Mouse (Mus musculus) limb, embryonic 14.5 days (tissue): Measurements from ENCODE around the gene Ppib. TPM values are rescaled to one million over a fixed set of nuclear protein-coding genes. Genes with fewer than 3 reads are reported as not detected.

Source experiments
- ATAC-seq: fragments of 200-750 bp; cut with Nextera tagmentation; 2 replicates; pipeline ENCODE4 v1.8.0; 2017; ENCODE audit warnings: low read depth, moderate number of reproducible peaks, moderate TSS enrichment; ENCODE audit not compliant: low FRiP score
- DNase-seq: peaks from one replicate; pipeline ENCODE4 v3.0.0-alpha.2; 2015; ENCODE audit warnings: low spot score
- H3K27ac ChIP-seq: fragments of 300-500 bp; sonication (generic); replicated peaks from 2 replicates; pipeline ENCODE4 v1.5.1; 2014; ENCODE audit warnings: low read depth, mild to moderate bottlenecking, low read length, moderate library complexity, mixed read lengths
- H3K27me3 ChIP-seq: fragments of 300-500 bp; sonication (generic); 2 replicates; pipeline ENCODE4 v1.6.1; 2014; ENCODE audit warnings: low read length, mixed read lengths; ENCODE audit not compliant: control insufficient read depth, insufficient read depth
- H3K36me3 ChIP-seq: fragments of 300-500 bp; sonication (generic); 2 replicates; pipeline ENCODE4 v1.6.1; 2014; ENCODE audit warnings: mild to moderate bottlenecking, low read length, moderate library complexity, mixed read lengths; ENCODE audit not compliant: control insufficient read depth, insufficient read depth
- H3K4me1 ChIP-seq: fragments of 300-500 bp; sonication (generic); 2 replicates; pipeline ENCODE4 v1.6.1; 2014; ENCODE audit warnings: antibody characterized with exemption, low read length, mixed read lengths; ENCODE audit not compliant: control insufficient read depth, insufficient read depth
- H3K4me2 ChIP-seq: fragments of 300-500 bp; sonication (generic); replicated peaks from 2 replicates; pipeline ENCODE4 v1.6.1; 2014; ENCODE audit warnings: low read depth, mild to moderate bottlenecking, low read length, moderate library complexity; ENCODE audit not compliant: severe bottlenecking
- H3K4me3 ChIP-seq: fragments of 300-500 bp; sonication (generic); replicated peaks from 2 replicates; pipeline ENCODE4 v1.5.1; 2014; ENCODE audit warnings: low read length
- H3K9ac ChIP-seq: fragments of 300-500 bp; sonication (generic); 2 replicates; pipeline ENCODE4 v1.6.1; 2014; ENCODE audit warnings: mild to moderate bottlenecking, low read depth, low read length, moderate library complexity; ENCODE audit not compliant: severe bottlenecking
- H3K9me3 ChIP-seq: fragments of 300-500 bp; sonication (generic); 2 replicates; pipeline ENCODE4 v1.6.1; 2016; ENCODE audit warnings: low read length; ENCODE audit not compliant: control insufficient read depth
- POLR2A ChIP-seq: fragments of 200-500 bp; IDR thresholded peaks from 2 replicates; pipeline ENCODE4 v1.8.0; 2012; ENCODE audit warnings: inconsistent platforms, mild to moderate bottlenecking, moderate library complexity, borderline replicate concordance; ENCODE audit not compliant: insufficient read depth, insufficient read length; ENCODE audit errors: extremely low read depth
- WGBS: fragments of 180-500 bp; shearing (Covaris S2); extraction: QIAGEN DNeasy Blood & Tissue Kit; methylation state at CpG from one replicate; pipeline ENCODE4 v1.1.7; 2014; 5-methylcytosine and 5-hydroxymethylcytosine counted together
- polyA plus RNA-seq, 2 experiments: library from polyadenylated mRNA; depleted of rRNA in 1 of 2; stranded (reverse) in 1 of 2; unstranded in 1 of 2; fragments of >200 nt; fragmentation: Nextera tagmentation in 1 of 2; extraction: Ambion mirVana in 1 of 2; gene quantifications; 2 replicates each; pipeline versions ENCODE4 v1.2.1 to v1.2.3; 2012 to 2014

Gene Ppib
- polyA plus RNA-seq, 2 experiments, result 804 to 826 TPM

DNA sequence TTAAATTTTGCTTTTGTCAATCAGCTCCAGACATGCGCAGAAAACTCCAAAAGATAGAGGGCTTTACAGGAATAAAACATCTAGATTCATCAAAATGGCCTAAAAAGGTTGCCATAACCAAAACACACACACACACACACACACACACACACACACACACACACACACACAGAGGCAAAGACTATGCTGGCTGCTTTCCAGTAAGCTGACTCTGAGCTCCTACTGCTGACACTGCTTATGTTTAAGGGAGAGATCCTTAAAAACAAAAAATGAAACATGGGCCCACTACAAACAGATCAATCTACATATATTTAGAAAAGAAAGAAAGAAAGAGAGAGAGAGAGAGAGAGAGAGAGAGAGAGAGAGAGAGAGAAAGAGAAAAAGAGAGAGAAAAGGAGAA is 7.3 kb upstream of the Ppib start:
- no peaks in the 10 kb centered on the region for H3K36me3 ChIP-seq
- no peak overlapping the region for H3K9ac ChIP-seq
- DNase-seq (no peak), ATAC-seq (no peak)
- TF ChIP-seq POLR2A, result no peak
- no peak overlapping the region for H3K4me2 ChIP-seq
- no peaks in the 10 kb centered on the region for H3K4me1 ChIP-seq
- H3K27ac ChIP-seq, result no peak overlapping the region
- H3K9me3 ChIP-seq, result no peaks in the 10 kb centered on the region
- 83% methylated on average over 1 of the region's 1 CpGs for WGBS
- no peaks in the 10 kb centered on the region for H3K27me3 ChIP-seq
- no peak overlapping the region for H3K4me3 ChIP-seq

- H3K27me3 ChIP-seq, result no peaks in the 10 kb centered on the region
- H3K4me3 ChIP-seq, result no peak overlapping the region
- no peak overlapping the region for H3K27ac ChIP-seq
- no peaks in the 10 kb centered on the region for H3K4me1 ChIP-seq
- H3K4me2 ChIP-seq, result no peak overlapping the region
- no peaks in the 10 kb centered on the region for H3K9me3 ChIP-seq
- no peak for DNase-seq
- ATAC-seq, result no peak
- no peaks in the 10 kb centered on the region for H3K36me3 ChIP-seq
- WGBS, result 32% methylated on average over 1 of the region's 1 CpGs
- TF ChIP-seq POLR2A, result no peak
- no peak overlapping the region for H3K9ac ChIP-seq
Observed at GRCm38 (mm10) chr9:66053620-66054019, 6.4 kb upstream of the Ppib start.

DNA sequence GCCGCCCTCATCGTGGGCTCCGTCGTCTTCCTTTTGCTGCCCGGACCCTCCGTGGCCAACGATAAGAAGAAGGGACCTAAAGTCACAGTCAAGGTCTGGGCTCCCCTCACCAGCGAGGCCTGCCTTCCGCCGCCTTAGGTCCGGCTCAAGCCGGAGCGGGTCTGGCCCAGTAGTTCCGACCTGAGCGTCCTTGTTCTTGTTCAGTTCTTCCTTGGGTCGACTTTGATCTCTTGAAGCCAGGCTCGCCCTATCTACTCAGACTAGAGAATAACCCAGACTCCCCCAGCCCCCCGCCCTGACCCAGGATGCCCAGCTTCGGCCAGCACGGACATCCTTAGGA is 256 bp downstream of the Ppib start:
- 0 out of 2 replicates have a peak, but pooled peaks have one; percentile 88 for TF ChIP-seq POLR2A
- ATAC-seq, result peak; percentile 58
- peak overlapping the region; percentile 71 for H3K27ac ChIP-seq

DNA sequence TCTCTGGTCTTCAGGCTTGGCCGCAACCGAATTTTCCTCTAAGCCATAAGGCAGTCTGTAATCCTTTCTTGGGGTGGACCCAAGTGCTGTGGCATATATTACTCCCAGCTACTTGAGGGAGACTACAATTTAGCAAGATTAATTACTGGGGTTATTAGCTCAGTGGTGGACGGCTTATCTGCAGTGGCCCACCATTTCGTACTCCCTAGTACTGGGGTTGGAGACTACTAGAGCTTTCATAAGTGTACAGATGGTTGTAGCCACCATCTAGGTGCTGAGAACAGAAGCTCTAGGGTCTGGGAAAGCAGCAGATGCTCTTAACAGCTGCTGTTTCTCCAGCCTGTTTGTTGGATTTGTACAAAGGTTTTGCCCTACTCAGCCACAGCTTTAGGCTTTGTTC is 964 bp downstream of the Ppib start:
- H3K27ac ChIP-seq, result no peak overlapping the region; the same call in 1 of the 2 replicates
- no peaks in the 10 kb centered on the region for H3K9me3 ChIP-seq
- no peaks in the 10 kb centered on the region for H3K27me3 ChIP-seq
- H3K36me3 ChIP-seq, result peaks cover 32% of the 10 kb centered on the region
- 34% methylated on average over 4 of the region's 4 CpGs for WGBS
- H3K4me2 ChIP-seq, result peak overlapping the region; percentile 54
- no peak for TF ChIP-seq POLR2A
- ATAC-seq, result no peak
- H3K4me3 ChIP-seq, result peak overlapping the region; percentile 76
- no peak for DNase-seq
- peaks cover 13% of the 10 kb centered on the region for H3K4me1 ChIP-seq
- peak overlapping the region; percentile 85 for H3K9ac ChIP-seq

More for the DNA sequence above, 256 bp downstream of the Ppib start:
- DNase-seq, result no peak
- peak overlapping the region; percentile 76 for H3K4me3 ChIP-seq
- H3K27me3 ChIP-seq, result no peaks in the 10 kb centered on the region
- H3K9me3 ChIP-seq, result no peaks in the 10 kb centered on the region
- peaks cover 25% of the 10 kb centered on the region for H3K36me3 ChIP-seq
- H3K9ac ChIP-seq, result peak overlapping the region; percentile 85
- under 1% methylated on average over 20 of the region's 20 CpGs for WGBS
- H3K4me1 ChIP-seq, result peaks cover 13% of the 10 kb centered on the region
- peak overlapping the region; percentile 54 for H3K4me2 ChIP-seq

- Histone ChIP-seq H3K4me1 (peaks cover 13% of the 10 kb centered on the region), H3K4me3 (peak overlapping the region; percentile 76; the same call in 1 of the 2 replicates), H3K9ac (no peak overlapping the region), H3K4me2 (peak overlapping the region; percentile 54), H3K9me3 (no peaks in the 10 kb centered on the region), H3K27ac (no peak overlapping the region), H3K36me3 (peaks cover 39% of the 10 kb centered on the region), H3K27me3 (no peaks in the 10 kb centered on the region)
- no peak for DNase-seq
- ATAC-seq, result no peak
- 92% methylated on average over 3 of the region's 3 CpGs for WGBS
- TF ChIP-seq POLR2A, result no peak
Observed at GRCm38 (mm10) chr9:66061656-66062055, 1.6 kb downstream of the Ppib start.

DNA sequence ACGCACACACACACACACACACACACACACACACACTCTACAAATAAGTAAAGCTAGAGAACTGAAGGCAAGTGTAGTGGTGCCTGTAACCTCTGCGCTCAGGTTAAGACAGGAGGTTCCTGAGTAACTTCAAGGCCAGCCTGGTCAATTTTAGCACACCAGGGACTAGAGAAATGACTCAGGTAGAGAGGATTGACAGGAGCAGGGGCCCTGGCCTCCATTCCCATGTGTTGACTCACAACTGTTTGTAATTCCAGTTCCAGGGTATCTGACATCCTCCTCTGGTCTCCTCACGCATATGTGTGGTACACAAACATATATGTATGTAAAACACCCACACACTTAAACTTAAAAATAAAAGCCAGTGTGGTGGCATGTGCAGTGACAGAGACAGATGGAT is 3.4 kb downstream of the Ppib start:
- H3K4me2 ChIP-seq, result no peak overlapping the region
- H3K36me3 ChIP-seq, result peaks cover 49% of the 10 kb centered on the region
- peaks cover 13% of the 10 kb centered on the region for H3K4me1 ChIP-seq
- no peak overlapping the region for H3K9ac ChIP-seq
- WGBS, result 93% methylated on average over 3 of the region's 3 CpGs
- no peak for TF ChIP-seq POLR2A
- H3K4me3 ChIP-seq, result no peak overlapping the region
- no peak for ATAC-seq
- H3K27me3 ChIP-seq, result peaks cover 9% of the 10 kb centered on the region; the same call in 1 of the 2 replicates
- H3K27ac ChIP-seq, result no peak overlapping the region
- no peaks in the 10 kb centered on the region for H3K9me3 ChIP-seq
- DNase-seq, result no peak
